Mouse (Mus musculus): ENCODE data around the gene Ell2.

The Ell2 gene

GRCm38 (mm10) chr13:75770744-75771143, 64.2 kb downstream of the Ell2 start:
- DNase-seq: no peak

- DNase-seq: no peak
Observed at GRCm38 (mm10) chr13:75771404-75771803, 64.8 kb downstream of the Ell2 start.

DNA sequence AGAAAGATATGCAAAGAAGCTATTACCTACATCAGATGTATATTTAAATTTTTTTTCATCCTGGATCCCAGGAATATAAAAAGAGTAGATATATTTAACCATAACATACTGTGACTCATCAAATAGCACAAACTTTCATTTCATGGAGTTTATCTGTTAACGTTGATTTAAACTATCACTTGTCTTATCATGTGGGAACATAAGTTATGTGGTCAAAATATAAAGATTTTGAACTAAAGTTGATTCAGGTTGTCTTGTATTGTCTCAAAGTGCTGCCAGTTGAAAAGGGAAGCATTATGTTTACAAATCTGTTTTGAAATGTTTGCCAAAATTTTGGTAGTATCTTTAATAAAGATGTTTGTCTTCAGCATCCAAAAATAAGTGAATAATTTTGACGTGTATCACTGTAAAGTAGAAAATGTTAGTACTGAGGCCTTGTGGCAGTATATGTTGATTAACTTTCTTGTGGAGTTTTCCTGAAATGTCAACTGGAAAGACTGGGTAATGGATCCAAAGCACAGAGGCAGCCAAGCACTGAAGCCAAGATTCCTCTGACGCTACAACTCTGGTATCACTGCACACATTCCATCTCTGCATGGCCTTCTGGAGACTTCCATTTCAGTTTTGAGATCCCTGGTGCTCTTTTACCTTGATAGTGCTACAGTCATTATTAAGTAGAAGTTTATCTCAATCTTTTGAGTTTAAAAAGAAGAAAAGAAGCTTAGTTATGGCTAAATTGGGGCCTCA, 65.6 kb downstream of the Ell2 start:
- no peak for DNase-seq

DNA sequence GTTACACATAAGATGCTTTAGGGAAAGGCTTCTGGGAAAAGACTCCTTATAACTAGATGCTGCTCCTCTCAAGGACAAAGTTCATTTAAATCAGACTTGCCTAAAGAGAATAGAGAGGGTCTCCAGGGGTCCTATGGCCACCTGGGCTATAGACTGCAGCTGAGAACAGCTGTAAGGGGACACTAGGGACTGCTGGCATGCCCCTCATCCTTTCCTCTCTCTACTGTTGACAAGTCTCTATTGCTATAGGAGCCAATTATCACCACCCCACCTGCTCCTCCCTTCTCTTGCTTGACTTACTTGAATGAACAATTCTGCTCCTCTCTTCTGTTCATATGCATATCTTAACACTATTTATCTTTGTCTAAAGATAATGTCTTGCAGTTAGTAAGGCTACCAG, 69.4 kb downstream of the Ell2 start:
- DNase-seq: no peak

DNA sequence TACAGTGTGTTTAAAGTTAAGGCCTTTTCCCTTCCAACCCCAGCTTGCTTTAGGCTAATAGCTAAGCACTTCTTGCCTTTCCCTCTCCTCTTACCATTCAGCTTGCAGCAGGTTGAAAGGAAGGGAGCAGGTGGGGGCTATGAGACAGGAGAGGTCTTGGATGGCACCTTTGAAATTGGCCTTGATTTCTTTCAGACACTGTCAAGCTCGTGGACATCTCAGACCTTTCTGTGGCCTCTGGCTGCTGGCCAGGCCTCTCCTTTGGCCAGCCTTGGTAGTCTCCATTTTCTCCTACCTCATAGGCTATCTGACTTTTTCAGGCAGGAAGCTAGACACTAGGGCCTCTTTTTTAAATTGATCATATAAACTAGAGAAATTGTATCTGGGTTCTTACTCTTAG, 70.1 kb downstream of the Ell2 start:
- DNase-seq: no peak

- DNase-seq: no peak
Observed at GRCm38 (mm10) chr13:75778156-75778555, 71.6 kb downstream of the Ell2 start.

- no peak for DNase-seq
Observed at GRCm38 (mm10) chr13:75779169-75779568, 72.6 kb downstream of the Ell2 start.

- no peak for DNase-seq
Observed at GRCm38 (mm10) chr13:75780096-75780495, 73.5 kb downstream of the Ell2 start.

DNA sequence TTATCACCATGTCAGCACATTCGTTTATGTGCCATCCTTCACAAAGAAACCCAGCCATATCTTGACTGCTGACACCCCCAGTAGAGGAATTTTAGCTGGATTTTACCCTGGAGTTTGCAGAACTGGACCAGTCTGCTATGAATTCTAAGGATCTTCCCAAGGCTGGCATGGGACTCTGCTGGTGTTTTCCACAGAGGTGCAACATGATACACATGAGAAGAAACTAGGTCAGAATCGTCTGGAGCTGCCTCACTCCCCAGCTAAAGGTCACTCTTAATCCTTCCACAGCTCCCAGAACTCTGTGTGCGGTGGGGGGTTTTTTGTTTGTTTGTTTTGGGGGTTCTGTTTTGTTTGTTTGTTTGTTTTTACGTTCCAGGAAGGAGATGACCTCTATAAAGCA, 79.2 kb downstream of the Ell2 start:
- no peak for DNase-seq

GRCm38 (mm10) chr13:75786264-75786663, 79.7 kb downstream of the Ell2 start:
- no peak for DNase-seq

DNA sequence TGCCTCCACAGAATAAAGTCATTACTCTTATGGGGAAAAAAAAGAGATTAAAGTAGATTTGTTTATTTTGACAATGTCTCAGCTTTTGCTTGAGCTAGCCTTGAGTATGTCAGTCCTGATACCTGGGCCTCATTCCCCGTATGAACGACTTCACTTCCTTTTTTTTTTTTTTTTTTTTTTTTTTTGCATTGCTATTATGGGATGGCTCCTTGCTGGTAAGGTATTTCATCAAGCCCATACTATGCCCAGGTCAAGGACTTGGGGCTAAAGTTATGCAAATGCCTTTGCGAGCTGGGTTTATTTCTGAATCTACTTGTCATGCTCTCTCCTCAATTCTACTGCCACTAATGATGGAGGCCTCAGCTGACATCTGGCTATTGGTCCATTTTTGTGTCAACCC, 80.8 kb downstream of the Ell2 start:
- no peak for DNase-seq

- no peak for DNase-seq
Observed at GRCm38 (mm10) chr13:75788178-75788577, 81.6 kb downstream of the Ell2 start.

DNA sequence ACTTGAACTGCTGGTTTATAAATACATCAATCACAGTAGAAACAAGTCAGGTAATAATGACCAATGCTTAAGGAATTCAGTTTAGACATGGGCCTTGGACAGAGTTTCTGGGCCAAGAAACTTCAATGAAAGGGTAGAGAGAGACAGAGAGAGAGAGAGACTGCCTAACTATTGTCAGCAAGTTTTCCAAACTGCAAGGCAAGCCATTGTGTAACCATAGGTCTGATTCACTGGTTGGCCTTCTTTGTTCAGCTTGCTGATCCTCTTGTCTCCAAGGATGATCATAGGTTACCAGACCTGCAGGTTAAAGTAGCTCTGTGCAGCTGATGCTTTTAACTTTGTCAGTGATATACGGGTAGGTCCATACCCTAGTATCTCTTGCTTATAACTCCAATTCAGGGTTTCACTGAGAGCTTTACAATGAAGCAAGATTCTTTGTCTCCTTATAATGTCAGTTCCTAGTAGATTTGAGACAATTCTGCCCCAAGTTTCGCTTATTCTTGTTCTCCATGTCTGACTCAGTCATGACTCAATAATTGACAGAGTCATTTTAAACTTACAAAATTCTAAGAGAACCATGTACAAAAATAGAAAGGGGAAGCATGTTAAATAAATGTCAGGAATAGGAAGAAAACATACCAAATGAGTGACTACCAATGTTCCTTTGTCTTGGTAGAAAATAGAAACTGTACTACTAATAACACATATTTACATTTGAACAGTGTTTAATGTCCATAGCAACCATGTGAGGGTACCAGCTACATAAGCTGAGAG, 82.7 kb downstream of the Ell2 start:
- no peak for DNase-seq

- DNase-seq: no peak
Observed at GRCm38 (mm10) chr13:75790550-75791205, 84.1 kb downstream of the Ell2 start.

DNA sequence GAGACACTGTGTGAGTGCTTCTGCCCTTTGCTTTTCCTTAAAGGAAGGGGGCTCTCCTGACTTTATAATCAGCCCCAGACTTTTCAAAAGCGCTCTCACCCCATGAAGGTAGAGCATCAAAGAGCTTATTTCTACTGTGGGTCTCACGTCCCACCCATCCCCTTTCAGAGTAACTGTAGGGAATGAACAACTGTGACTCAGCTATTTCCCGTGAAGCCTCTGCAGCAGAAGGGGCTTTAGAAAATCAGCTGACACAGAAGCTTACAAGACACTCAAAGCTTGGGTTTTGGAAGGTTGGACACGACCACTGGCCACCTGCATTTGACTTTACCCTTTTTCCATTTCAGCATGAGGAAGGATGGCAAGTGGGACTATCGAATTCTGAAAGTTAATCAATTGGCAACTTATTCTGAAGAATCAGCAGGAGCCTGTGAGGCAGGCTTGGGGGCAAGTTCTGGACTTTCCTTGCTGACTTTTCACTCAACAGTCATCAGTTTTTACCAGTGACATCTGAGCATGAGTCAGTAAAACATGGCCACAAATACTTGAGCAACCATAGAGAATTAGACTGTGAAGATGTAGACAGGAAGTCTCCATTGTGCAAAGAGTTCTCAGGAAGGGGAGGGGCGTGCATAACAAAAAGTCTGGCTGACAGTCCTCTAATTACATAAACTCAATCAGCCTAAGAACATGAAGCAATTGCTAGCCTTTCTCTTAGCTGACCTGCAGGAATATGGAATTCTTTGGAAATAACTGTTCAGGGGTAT, 87.5 kb downstream of the Ell2 start:
- no peak for DNase-seq

- peak; percentile 85 to 92 for DNase-seq
Observed at GRCm38 (mm10) chr13:75797369-75798141, 91.0 kb downstream of the Ell2 start.

- no peak for DNase-seq
Observed at GRCm38 (mm10) chr13:75798413-75799302, 92.1 kb downstream of the Ell2 start.

DNA sequence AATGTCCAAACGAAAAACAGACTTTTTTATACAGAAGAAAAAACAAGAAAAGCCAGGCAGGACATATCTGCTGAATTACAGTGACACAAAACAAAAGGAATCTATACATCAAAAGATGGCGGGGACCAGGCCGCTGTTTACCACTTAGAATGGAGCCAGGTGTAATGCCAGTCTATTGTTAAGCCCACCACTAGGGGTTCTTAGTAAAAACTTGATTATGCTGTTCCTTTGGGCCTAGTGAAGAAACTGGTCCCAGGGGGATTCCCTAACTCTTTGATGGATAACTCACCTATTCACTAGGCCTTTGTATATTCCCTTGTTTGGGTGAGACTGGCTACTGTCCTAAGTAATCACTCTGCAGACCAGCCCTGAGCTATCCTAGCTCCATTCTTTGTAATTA, 92.9 kb downstream of the Ell2 start:
- no peak for DNase-seq

DNA sequence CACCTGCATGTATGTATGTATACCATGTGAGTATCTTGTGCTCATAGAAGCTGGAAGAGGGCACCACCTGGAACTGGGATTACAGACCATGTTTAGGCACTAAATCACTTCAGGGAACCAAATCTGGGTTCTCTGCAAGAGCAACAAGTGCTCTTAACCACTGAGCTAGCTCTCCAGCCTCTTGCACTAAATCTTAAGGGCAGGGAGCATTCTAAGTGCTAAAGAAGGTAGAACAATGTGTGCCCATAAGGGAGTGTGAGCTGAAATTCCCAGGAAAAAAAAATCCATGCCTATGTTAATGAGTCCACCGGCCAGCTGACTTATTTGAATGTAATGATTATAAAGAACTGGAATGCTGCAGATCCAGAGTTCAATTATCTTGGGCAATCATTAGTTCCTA, 101.4 kb downstream of the Ell2 start:
- DNase-seq: no peak

DNA sequence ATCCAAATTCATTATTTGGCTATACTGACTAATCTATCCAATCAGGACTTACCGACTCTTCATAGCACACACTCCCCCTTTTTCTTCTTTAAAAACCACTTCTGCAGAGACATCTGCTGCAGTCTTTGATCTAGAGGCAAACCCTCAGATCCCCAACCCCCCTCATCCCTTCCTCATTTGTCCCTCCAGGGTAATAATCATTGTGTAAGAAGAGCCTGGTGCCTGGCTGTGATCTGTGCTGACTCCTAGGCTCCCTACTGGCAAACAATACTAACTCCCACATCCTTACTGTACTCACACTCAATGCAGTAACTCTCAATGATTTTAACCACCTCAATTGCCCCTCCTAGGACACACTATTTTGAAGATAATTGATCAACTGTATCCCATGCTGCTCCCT, 103.4 kb downstream of the Ell2 start:
- DNase-seq: no peak

DNA sequence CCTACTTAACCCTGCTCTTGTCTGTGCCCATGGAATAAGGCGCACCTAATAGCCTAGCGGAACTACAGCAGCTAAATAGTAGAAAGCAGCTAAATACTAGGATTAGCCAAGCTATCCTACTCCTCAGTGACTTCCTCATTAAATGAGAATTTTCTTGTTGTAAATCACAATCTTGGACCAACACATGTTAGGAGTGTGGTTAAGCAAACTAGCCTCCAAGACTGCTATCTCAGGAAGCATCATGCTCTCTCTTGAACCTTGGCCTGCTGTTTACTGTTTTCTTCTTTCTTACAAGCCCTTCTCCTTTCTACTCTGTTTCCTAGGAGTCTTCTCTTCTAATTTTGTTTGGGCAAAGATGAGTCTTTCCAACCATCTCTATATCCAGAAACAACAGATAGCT, 110.6 kb downstream of the Ell2 start:
- DNase-seq: no peak

All from cerebellum, postnatal 36 days (tissue).